Mouse (Mus musculus): ENCODE data around the gene Bbs5. TPM values are rescaled to one million over a fixed set of nuclear protein-coding genes. Genes with fewer than 3 reads are reported as not detected.
A peak's percentile ranks its signal among the peaks of the same experiment; 100 is the strongest.
"Not testable (repeated sequence)": the region's sequence is repeated elsewhere in the genome, so short reads cannot be mapped to it uniquely, and the experiment has no call there.

The Bbs5 gene
- polyA plus RNA-seq, 1 experiment from 2014 or later: 12.5 TPM

GRCm38 (mm10) chr2:69635064-69635701 lies 11.8 kb upstream of the Bbs5 start:
- H3K27ac ChIP-seq: no peak overlapping the region
- H3K9ac ChIP-seq: no peak overlapping the region
- peak overlapping the region; percentile 46 for H3K4me2 ChIP-seq
- 8% methylated on average over 11 of the region's 11 CpGs for WGBS
- no peaks in the 10 kb centered on the region for H3K27me3 ChIP-seq (replicated peaks)
- no peaks in the 10 kb centered on the region for H3K36me3 ChIP-seq
- H3K4me3 ChIP-seq (replicated peaks): peak overlapping the region; percentile 38
- ATAC-seq (ENCODE audit: insufficient read depth, low FRiP score, low read depth): peak; percentile 19; the same call in 1 of the 2 replicates
- no peaks in the 10 kb centered on the region for H3K9me3 ChIP-seq
- H3K4me1 ChIP-seq: no peaks in the 10 kb centered on the region

GRCm38 (mm10) chr2:69635807-69636206 lies 11.2 kb upstream of the Bbs5 start:
- no peaks in the 10 kb centered on the region for H3K9me3 ChIP-seq
- no peaks in the 10 kb centered on the region for H3K4me1 ChIP-seq
- 71% methylated on average over 6 of the region's 6 CpGs for WGBS
- no peaks in the 10 kb centered on the region for H3K36me3 ChIP-seq
- no peaks in the 10 kb centered on the region for H3K27me3 ChIP-seq (replicated peaks)
- H3K27ac ChIP-seq: no peak overlapping the region
- no peak for ATAC-seq (ENCODE audit: insufficient read depth, low FRiP score, low read depth)
- no peak overlapping the region for H3K4me3 ChIP-seq (replicated peaks)
- no peak overlapping the region; the same call in 1 of the 2 replicates for H3K4me2 ChIP-seq
- no peak overlapping the region for H3K9ac ChIP-seq

- H3K4me3 ChIP-seq (replicated peaks); H3K27ac ChIP-seq; H3K36me3 ChIP-seq; H3K4me1 ChIP-seq; H3K9ac ChIP-seq; ATAC-seq (ENCODE audit: insufficient read depth, low FRiP score, low read depth); H3K9me3 ChIP-seq; H3K4me2 ChIP-seq; H3K27me3 ChIP-seq (replicated peaks): not testable (repeated sequence)
- WGBS: 74% methylated on average over 7 of the region's 7 CpGs
These were observed 9.0 kb upstream of the Bbs5 start for GRCm38 (mm10) chr2:69637989-69638388.

GRCm38 (mm10) chr2:69640100-69640499 lies 6.9 kb upstream of the Bbs5 start:
- no peak for ATAC-seq (ENCODE audit: insufficient read depth, low FRiP score, low read depth)
- 64% methylated on average over 10 of the region's 10 CpGs for WGBS
- no peaks in the 10 kb centered on the region for H3K9me3 ChIP-seq
- H3K9ac ChIP-seq: no peak overlapping the region
- H3K4me3 ChIP-seq (replicated peaks): no peak overlapping the region
- no peaks in the 10 kb centered on the region for H3K36me3 ChIP-seq
- no peak overlapping the region for H3K4me2 ChIP-seq
- no peak overlapping the region for H3K27ac ChIP-seq
- H3K4me1 ChIP-seq: no peaks in the 10 kb centered on the region
- no peaks in the 10 kb centered on the region for H3K27me3 ChIP-seq (replicated peaks)

- 80% methylated on average over 11 of the region's 11 CpGs for WGBS
- H3K9me3 ChIP-seq: no peaks in the 10 kb centered on the region
- no peak for ATAC-seq (ENCODE audit: insufficient read depth, low FRiP score, low read depth)
- H3K4me3 ChIP-seq (replicated peaks): no peak overlapping the region
- no peak overlapping the region for H3K4me2 ChIP-seq
- H3K36me3 ChIP-seq: no peaks in the 10 kb centered on the region
- no peak overlapping the region for H3K27ac ChIP-seq
- H3K4me1 ChIP-seq: no peaks in the 10 kb centered on the region
- no peak overlapping the region for H3K9ac ChIP-seq
- no peaks in the 10 kb centered on the region for H3K27me3 ChIP-seq (replicated peaks)
These were observed 1.9 kb upstream of the Bbs5 start for GRCm38 (mm10) chr2:69644968-69645617.

DNA sequence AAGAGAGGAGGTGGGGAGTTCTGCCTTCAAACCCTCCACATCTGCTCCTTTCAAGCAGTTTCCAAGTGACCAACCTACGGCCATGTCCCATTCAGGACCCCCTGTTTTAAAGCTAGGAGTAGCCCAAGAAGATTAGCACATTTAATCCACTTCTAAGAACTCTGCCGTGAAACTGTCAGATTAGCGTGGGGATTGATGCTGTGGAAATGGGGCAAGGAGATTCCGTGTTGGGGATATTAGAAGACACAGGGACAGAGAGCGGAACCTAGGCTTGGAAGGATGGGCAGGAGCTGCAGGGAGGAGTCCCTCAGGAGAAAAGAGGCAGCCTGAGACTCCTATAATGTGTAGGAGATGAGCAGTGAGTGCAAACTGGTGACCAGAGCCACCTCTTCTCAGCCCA lies 2.7 kb downstream of the Bbs5 start:
- no peaks in the 10 kb centered on the region for H3K9me3 ChIP-seq
- H3K4me1 ChIP-seq: no peaks in the 10 kb centered on the region
- WGBS: 88% methylated on average over 5 of the region's 5 CpGs
- no peak overlapping the region for H3K4me2 ChIP-seq
- no peak overlapping the region for H3K9ac ChIP-seq
- no peak overlapping the region for H3K4me3 ChIP-seq (replicated peaks)
- H3K36me3 ChIP-seq: 0 out of 2 replicates have a peak, but pooled peaks cover 5% of the 10 kb centered on the region
- H3K27ac ChIP-seq: no peak overlapping the region
- ATAC-seq (ENCODE audit: insufficient read depth, low FRiP score, low read depth): no peak
- H3K27me3 ChIP-seq (replicated peaks): no peaks in the 10 kb centered on the region

GRCm38 (mm10) chr2:69659326-69659725 lies 12.4 kb downstream of the Bbs5 start:
- ATAC-seq (ENCODE audit: insufficient read depth, low FRiP score, low read depth): no peak
- Histone ChIP-seq H3K4me2 (no peak overlapping the region), H3K27me3 (replicated peaks) (no peaks in the 10 kb centered on the region), H3K36me3 (no peaks in the 10 kb centered on the region), H3K27ac (no peak overlapping the region), H3K4me3 (replicated peaks) (no peak overlapping the region), H3K9me3 (no peaks in the 10 kb centered on the region), H3K4me1 (no peaks in the 10 kb centered on the region), H3K9ac (no peak overlapping the region)
- 88% methylated on average over 4 of the region's 4 CpGs for WGBS

DNA sequence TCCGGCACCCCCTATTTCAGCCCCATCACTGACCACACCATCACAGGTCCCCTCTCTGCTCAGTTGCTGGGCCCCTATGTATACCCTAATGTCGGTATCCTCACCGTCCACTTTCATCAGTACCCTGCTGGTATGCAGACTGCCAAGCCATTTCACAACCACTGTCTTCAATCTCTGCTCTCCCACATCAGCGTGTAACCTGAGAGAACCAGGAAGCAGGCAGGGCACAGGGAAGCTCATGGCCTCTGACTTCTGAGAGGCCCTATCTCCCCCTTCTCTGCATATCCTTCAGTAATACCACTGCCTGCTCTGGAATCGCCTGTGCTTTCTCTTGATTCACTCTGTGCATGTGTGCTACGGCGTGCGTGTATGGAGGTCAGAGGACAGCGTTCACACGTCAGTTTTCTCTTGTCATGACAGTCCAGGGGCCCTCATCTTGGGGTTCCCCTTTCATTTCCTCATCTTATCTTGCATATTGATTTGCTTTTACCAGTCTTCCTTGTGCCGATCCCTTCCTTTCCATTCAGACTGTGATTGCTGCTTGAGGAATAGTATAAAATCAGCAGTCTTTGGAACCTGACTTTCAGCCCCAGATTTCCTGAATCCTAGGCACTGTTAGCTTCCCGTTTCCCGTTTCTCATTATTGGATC lies 17.0 kb downstream of the Bbs5 start:
- no peak overlapping the region for H3K4me2 ChIP-seq
- 72% methylated on average over 13 of the region's 13 CpGs for WGBS
- ATAC-seq (ENCODE audit: insufficient read depth, low FRiP score, low read depth): no peak

GRCm38 (mm10) chr2:69667656-69668055 lies 20.7 kb downstream of the Bbs5 start:
- Histone ChIP-seq H3K36me3 (no peaks in the 10 kb centered on the region), H3K4me1 (no peaks in the 10 kb centered on the region), H3K27ac (no peak overlapping the region), H3K9me3 (no peaks in the 10 kb centered on the region), H3K27me3 (replicated peaks) (no peaks in the 10 kb centered on the region), H3K4me2 (no peak overlapping the region), H3K9ac (no peak overlapping the region), H3K4me3 (replicated peaks) (no peak overlapping the region)
- WGBS: 88% methylated on average over 4 of the region's 4 CpGs
- no peak for ATAC-seq (ENCODE audit: insufficient read depth, low FRiP score, low read depth)

More for the DNA sequence above, 17.0 kb downstream of the Bbs5 start:
- H3K27me3 ChIP-seq (replicated peaks): no peaks in the 10 kb centered on the region
- H3K9ac ChIP-seq: no peak overlapping the region
- no peak overlapping the region for H3K27ac ChIP-seq
- no peaks in the 10 kb centered on the region for H3K9me3 ChIP-seq
- H3K4me1 ChIP-seq: no peaks in the 10 kb centered on the region
- no peaks in the 10 kb centered on the region for H3K36me3 ChIP-seq
- H3K4me3 ChIP-seq (replicated peaks): no peak overlapping the region

GRCm38 (mm10) chr2:69668414-69668813 lies 21.4 kb downstream of the Bbs5 start:
- H3K4me2 ChIP-seq: no peak overlapping the region
- WGBS: 70% methylated on average over 6 of the region's 6 CpGs
- no peak for ATAC-seq (ENCODE audit: insufficient read depth, low FRiP score, low read depth)

GRCm38 (mm10) chr2:69669853-69670252 lies 22.9 kb downstream of the Bbs5 start, which contains the start of gene Klhl41:
Gene Klhl41, plus strand, starts transcription at chr2:69670120.
- ATAC-seq (ENCODE audit: insufficient read depth, low FRiP score, low read depth): no peak
- Histone ChIP-seq H3K9me3 (no peaks in the 10 kb centered on the region), H3K36me3 (no peaks in the 10 kb centered on the region), H3K9ac (no peak within 1 kb of the TSS), H3K27me3 (replicated peaks) (no peaks in the 10 kb centered on the region), H3K4me1 (no peaks in the 10 kb centered on the region), H3K4me3 (replicated peaks) (no peak within 1 kb of the TSS), H3K4me2 (no peak within 1 kb of the TSS), H3K27ac (no peak within 1 kb of the TSS)
- 79% methylated on average over 9 of the region's 9 CpGs for WGBS

More at GRCm38 (mm10) chr2:69668414-69668813, 21.4 kb downstream of the Bbs5 start:
- Histone ChIP-seq H3K4me1 (no peaks in the 10 kb centered on the region), H3K27ac (no peak overlapping the region), H3K9me3 (no peaks in the 10 kb centered on the region), H3K27me3 (replicated peaks) (no peaks in the 10 kb centered on the region), H3K4me3 (replicated peaks) (no peak overlapping the region), H3K36me3 (no peaks in the 10 kb centered on the region), H3K9ac (no peak overlapping the region)

GRCm38 (mm10) chr2:69673723-69674122 lies 26.8 kb downstream of the Bbs5 start:
- Histone ChIP-seq H3K9ac (no peak overlapping the region), H3K4me1 (no peaks in the 10 kb centered on the region)
- no peak for ATAC-seq (ENCODE audit: insufficient read depth, low FRiP score, low read depth)

More at GRCm38 (mm10) chr2:69673723-69674122, 26.8 kb downstream of the Bbs5 start:
- Histone ChIP-seq H3K9me3 (no peaks in the 10 kb centered on the region), H3K27ac (no peak overlapping the region), H3K4me2 (no peak overlapping the region), H3K4me3 (replicated peaks) (no peak overlapping the region), H3K36me3 (no peaks in the 10 kb centered on the region), H3K27me3 (replicated peaks) (no peaks in the 10 kb centered on the region)
- 62% methylated on average over 5 of the region's 5 CpGs for WGBS

All from stomach, embryonic 15.5 days (tissue).